Mouse (Mus musculus) thymus, postnatal 10 days (tissue): ENCODE data around the gene Unc80.
A peak's percentile ranks its signal among the peaks of the same experiment; 100 is the strongest.

ENCODE experiments used
- DNase-seq, 2 experiments: peaks; one replicate each; pipeline ENCODE4 v3.0.0; 2021; ENCODE audit warnings: low spot score in 2 of 2

Gene Unc80

GRCm38 (mm10) chr1:66467821-66468703 is at the start of gene Unc80:
Gene Unc80 (plus strand): TSS chr1:66468367.
- DNase-seq, result peak in 1 of 2 experiments; percentile 4

- no peak for DNase-seq
Measured at GRCm38 (mm10) chr1:66426073-66426472, 42.1 kb upstream of the Unc80 start.

GRCm38 (mm10) chr1:66430962-66431361 is 37.2 kb upstream of the Unc80 start:
- no peak for DNase-seq

GRCm38 (mm10) chr1:66431472-66431871 is 36.7 kb upstream of the Unc80 start:
- no peak for DNase-seq

GRCm38 (mm10) chr1:66438069-66438468 is 30.1 kb upstream of the Unc80 start:
- DNase-seq, result no peak

- no peak for DNase-seq
Measured at GRCm38 (mm10) chr1:66442922-66443321, 25.2 kb upstream of the Unc80 start.

GRCm38 (mm10) chr1:66449471-66449870 is 18.7 kb upstream of the Unc80 start:
- DNase-seq, result no peak

GRCm38 (mm10) chr1:66456580-66456979 is 11.6 kb upstream of the Unc80 start:
- DNase-seq, result no peak

- no peak for DNase-seq
Measured at GRCm38 (mm10) chr1:66457747-66458146, 10.4 kb upstream of the Unc80 start.

GRCm38 (mm10) chr1:66459394-66459793 is 8.8 kb upstream of the Unc80 start:
- no peak for DNase-seq

- DNase-seq, result no peak
Measured at GRCm38 (mm10) chr1:66460850-66461249, 7.3 kb upstream of the Unc80 start.

- no peak for DNase-seq
Measured at GRCm38 (mm10) chr1:66468704-66469020, 495 bp downstream of the Unc80 start.

GRCm38 (mm10) chr1:66482751-66483150 is 14.6 kb downstream of the Unc80 start:
- DNase-seq, result no peak

- DNase-seq, result no peak
Measured at GRCm38 (mm10) chr1:66493064-66493463, 24.9 kb downstream of the Unc80 start.

GRCm38 (mm10) chr1:66495310-66496012 is 27.3 kb downstream of the Unc80 start:
- no peak for DNase-seq

GRCm38 (mm10) chr1:66550812-66551211 is 82.6 kb downstream of the Unc80 start:
- DNase-seq, result no peak

GRCm38 (mm10) chr1:66552396-66552966 is 84.3 kb downstream of the Unc80 start:
- no peak for DNase-seq

GRCm38 (mm10) chr1:66561636-66562270 is 93.6 kb downstream of the Unc80 start:
- no peak for DNase-seq

GRCm38 (mm10) chr1:66562332-66562731 is 94.2 kb downstream of the Unc80 start:
- DNase-seq, result no peak

- no peak for DNase-seq
Measured at GRCm38 (mm10) chr1:66569736-66570135, 101.6 kb downstream of the Unc80 start.

GRCm38 (mm10) chr1:66597163-66597788 is 129.1 kb downstream of the Unc80 start:
- DNase-seq, result no peak

GRCm38 (mm10) chr1:66608304-66608703 is 140.1 kb downstream of the Unc80 start:
- DNase-seq, result no peak
